Mouse (Mus musculus): ENCODE data around the gene Sost.

The Sost gene

GRCm38 (mm10) chr11:101983431-101983921 lies 16.7 kb upstream of the Sost start:
- no peak for DNase-seq (ENCODE audit: low spot score)

- DNase-seq (ENCODE audit: low spot score) = no peak
Observed at GRCm38 (mm10) chr11:101982981-101983411, 16.2 kb upstream of the Sost start.

- DNase-seq (ENCODE audit: low spot score) = no peak
Observed at GRCm38 (mm10) chr11:101981850-101982249, 15.0 kb upstream of the Sost start.

GRCm38 (mm10) chr11:101980603-101981157 lies 13.9 kb upstream of the Sost start:
- no peak for DNase-seq (ENCODE audit: low spot score)

- DNase-seq (ENCODE audit: low spot score) = no peak
Observed at GRCm38 (mm10) chr11:101979140-101979539, 12.3 kb upstream of the Sost start.

GRCm38 (mm10) chr11:101976949-101977348 lies 10.1 kb upstream of the Sost start:
- DNase-seq (ENCODE audit: low spot score) = no peak

GRCm38 (mm10) chr11:101974923-101975322 lies 8.1 kb upstream of the Sost start:
- DNase-seq (ENCODE audit: low spot score) = no peak

GRCm38 (mm10) chr11:101974181-101974580 lies 7.4 kb upstream of the Sost start:
- no peak for DNase-seq (ENCODE audit: low spot score)

- DNase-seq (ENCODE audit: low spot score) = no peak
Observed at GRCm38 (mm10) chr11:101973496-101973895, 6.7 kb upstream of the Sost start.

GRCm38 (mm10) chr11:101972651-101973050 lies 5.8 kb upstream of the Sost start:
- no peak for DNase-seq (ENCODE audit: low spot score)

GRCm38 (mm10) chr11:101972097-101972496 lies 5.3 kb upstream of the Sost start:
- no peak for DNase-seq (ENCODE audit: low spot score)

GRCm38 (mm10) chr11:101971410-101971809 lies 4.6 kb upstream of the Sost start:
- peak; percentile 40 for DNase-seq (ENCODE audit: low spot score)

- no peak for DNase-seq (ENCODE audit: low spot score)
Observed at GRCm38 (mm10) chr11:101969835-101970234, 3.0 kb upstream of the Sost start.

GRCm38 (mm10) chr11:101968791-101969190 lies 2.0 kb upstream of the Sost start:
- peak; percentile 60 for DNase-seq (ENCODE audit: low spot score)

GRCm38 (mm10) chr11:101968311-101968710 lies 1.5 kb upstream of the Sost start:
- no peak for DNase-seq (ENCODE audit: low spot score)

- DNase-seq (ENCODE audit: low spot score) = no peak
Observed at GRCm38 (mm10) chr11:101965553-101965952, 1.3 kb downstream of the Sost start.

GRCm38 (mm10) chr11:101964647-101965046 lies 2.2 kb downstream of the Sost start:
- DNase-seq (ENCODE audit: low spot score) = no peak

- no peak for DNase-seq (ENCODE audit: low spot score)
Observed at GRCm38 (mm10) chr11:101963473-101964291, 3.1 kb downstream of the Sost start.

GRCm38 (mm10) chr11:101963043-101963442 lies 3.8 kb downstream of the Sost start:
- no peak for DNase-seq (ENCODE audit: low spot score)

GRCm38 (mm10) chr11:101957476-101957875 lies 9.3 kb downstream of the Sost start:
- no peak for DNase-seq (ENCODE audit: low spot score)

GRCm38 (mm10) chr11:101953441-101953840 lies 13.4 kb downstream of the Sost start:
- DNase-seq (ENCODE audit: low spot score) = no peak

GRCm38 (mm10) chr11:101952541-101953341 lies 14.1 kb downstream of the Sost start:
- no peak for DNase-seq (ENCODE audit: low spot score)

GRCm38 (mm10) chr11:101950021-101950420 lies 16.8 kb downstream of the Sost start:
- no peak for DNase-seq (ENCODE audit: low spot score)

Measured in c-Kit-positive CD71-positive TER-119-positive erythroid progenitor cells, embryonic 14.5 days (primary cell).